Mouse (Mus musculus) heart, embryonic 15.5 days (tissue): ENCODE data around the gene Tox2. TPM values are rescaled to one million over a fixed set of nuclear protein-coding genes. Genes with fewer than 3 reads are reported as not detected.

ENCODE experiments used
- polyA plus RNA-seq: library from polyadenylated mRNA; unstranded; fragments of >200 nt; fragmentation: Nextera tagmentation; extraction: Ambion mirVana; gene quantifications from 2 replicates; pipeline ENCODE4 v1.2.1, GENCODE M21; 2015

Tox2 gene
- polyA plus RNA-seq, 1 experiment from 2014 or later, result 4.4 TPM

Other genes starting within 250 kb of the Tox2 start
- gene Sgk2, start 215.8 kb upstream of the Tox2 start, polyA plus RNA-seq, result not detected in 2 replicates
- 32.0 and 33.8 TPM in 2 replicates for gene Ift52, start 185.8 kb upstream of the Tox2 start, polyA plus RNA-seq
- gene Mybl2, start 148.4 kb upstream of the Tox2 start, polyA plus RNA-seq, result 12.0 and 16.2 TPM in 2 replicates
- gene Gtsf1l, start 115.3 kb upstream of the Tox2 start, polyA plus RNA-seq, result not detected in 2 replicates
- 41.0 and 47.7 TPM in 2 replicates for gene Jph2, start 194.9 kb downstream of the Tox2 start, polyA plus RNA-seq
- 47.5 and 55.9 TPM in 2 replicates for gene Oser1, start 221.6 kb downstream of the Tox2 start, polyA plus RNA-seq
- 0.18 and 1.5 TPM in 2 replicates for gene Gdap1l1, start 235.4 kb downstream of the Tox2 start, polyA plus RNA-seq